Mouse (Mus musculus) kidney, embryonic 15.5 days (tissue): ENCODE results near the gene Areg. TPM values are rescaled to one million over a fixed set of nuclear protein-coding genes. Genes with fewer than 3 reads are reported as not detected.
A peak's percentile ranks its signal among the peaks of the same experiment; 100 is the strongest.

Experiments
- ATAC-seq: fragments of 200-750 bp; cut with Nextera tagmentation; replicated peaks from 2 replicates; pipeline ENCODE4 v1.8.0; 2017; ENCODE audit warnings: moderate TSS enrichment; ENCODE audit not compliant: low FRiP score
- H3K27ac ChIP-seq: fragments of 300-500 bp; sonication (generic); 2 replicates; pipeline ENCODE4 v1.5.1; 2015; ENCODE audit warnings: mild to moderate bottlenecking, inconsistent platforms
- H3K27me3 ChIP-seq: fragments of 300-500 bp; sonication (generic); 2 replicates; pipeline ENCODE4 v1.6.1; 2015; ENCODE audit warnings: inconsistent platforms
- H3K36me3 ChIP-seq: fragments of 300-500 bp; sonication (generic); 2 replicates; pipeline ENCODE4 v1.6.1; 2015; ENCODE audit warnings: inconsistent platforms
- H3K4me1 ChIP-seq: fragments of 300-500 bp; sonication (generic); 2 replicates; pipeline ENCODE4 v1.6.1; 2015; ENCODE audit warnings: inconsistent platforms
- H3K4me2 ChIP-seq: fragments of 300-500 bp; sonication (generic); 2 replicates; pipeline ENCODE4 v1.6.1; 2015; ENCODE audit warnings: moderate library complexity, mild to moderate bottlenecking, inconsistent platforms
- H3K4me3 ChIP-seq: fragments of 300-500 bp; sonication (generic); replicated peaks from 2 replicates; pipeline ENCODE4 v1.5.1; 2015; ENCODE audit warnings: mild to moderate bottlenecking, inconsistent platforms
- H3K9ac ChIP-seq: fragments of 300-500 bp; sonication (generic); 2 replicates; pipeline ENCODE4 v1.6.1; 2015; ENCODE audit warnings: mild to moderate bottlenecking, inconsistent platforms
- H3K9me3 ChIP-seq: fragments of 300-500 bp; sonication (generic); replicated peaks from 2 replicates; pipeline ENCODE4 v1.6.1; 2016; ENCODE audit warnings: inconsistent platforms
- WGBS: fragments of 180-500 bp; shearing (Covaris S2); methylation state at CpG from one replicate; pipeline ENCODE4 v1.1.7; 2015; ENCODE audit warnings: mixed read lengths; 5-methylcytosine and 5-hydroxymethylcytosine counted together
- polyA plus RNA-seq: library from polyadenylated mRNA; unstranded; fragments of >200 nt; fragmentation: Nextera tagmentation; extraction: Ambion mirVana; gene quantifications from 2 replicates; pipeline ENCODE4 v1.2.1, GENCODE M21; 2015

Areg gene
- polyA plus RNA-seq = not detected in 2 replicates

DNA sequence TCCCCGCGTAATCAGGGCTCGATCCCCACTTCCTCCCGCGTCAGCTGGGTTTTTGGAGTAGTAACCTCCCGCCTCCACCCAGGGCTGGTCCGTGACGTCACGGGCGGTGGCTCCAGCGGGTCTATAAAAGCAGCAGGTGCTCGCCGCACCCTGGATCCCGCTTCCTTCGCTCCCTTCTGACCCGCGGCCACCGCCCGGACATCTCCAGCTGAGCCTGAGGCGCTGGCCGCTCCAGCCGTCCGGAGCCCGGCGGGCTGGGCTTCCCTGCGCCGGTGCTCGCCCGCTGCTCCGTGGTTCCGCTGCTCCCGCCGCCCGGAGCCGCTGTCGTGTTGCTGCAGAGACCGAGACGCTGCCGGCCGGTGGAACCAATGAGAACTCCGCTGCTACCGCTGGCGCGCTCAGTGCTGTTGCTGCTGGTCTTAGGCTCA lies at the start of gene Areg:
Gene Areg (plus strand): TSS at position 154 of the 428 bp plus-strand sequence.
- Histone ChIP-seq H3K27me3 (peaks cover 32% of the 10 kb centered on the region), H3K4me2 (peak within 1 kb of the TSS; percentile 94), H3K9ac (peak within 1 kb of the TSS; percentile 44; the same call in 1 of the 2 replicates), H3K27ac (no peak within 1 kb of the TSS), H3K9me3 (no peaks in the 10 kb centered on the region), H3K36me3 (no peaks in the 10 kb centered on the region), H3K4me1 (peaks cover 10% of the 10 kb centered on the region), H3K4me3 (peak within 1 kb of the TSS; percentile 58)
- WGBS = under 1% methylated on average over 44 of the region's 44 CpGs
- peak; percentile 89 for ATAC-seq

DNA sequence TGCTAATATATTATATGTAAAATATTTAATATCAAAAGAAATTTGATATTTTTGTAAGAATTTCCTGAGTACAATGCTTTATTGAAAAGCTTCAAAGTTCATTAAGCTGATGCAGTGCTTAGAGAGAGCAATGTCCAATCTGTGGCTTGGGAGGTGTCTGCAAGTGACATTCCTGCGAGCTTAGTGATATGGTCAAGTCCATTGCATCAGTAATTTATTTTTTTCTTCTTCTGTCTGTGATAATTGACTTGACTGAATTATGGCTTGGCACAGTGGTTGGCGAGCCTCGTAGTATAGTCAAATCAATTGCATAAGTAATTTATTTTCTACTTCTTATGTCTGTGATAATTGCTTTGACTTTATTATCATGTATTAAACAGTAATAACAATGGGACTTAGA lies 49.1 kb upstream of the Areg start:
- no peak for ATAC-seq
- Histone ChIP-seq H3K4me1 (no peaks in the 10 kb centered on the region), H3K4me2 (no peak overlapping the region), H3K36me3 (no peaks in the 10 kb centered on the region), H3K27me3 (no peaks in the 10 kb centered on the region), H3K27ac (no peak overlapping the region), H3K4me3 (no peak overlapping the region), H3K9me3 (no peaks in the 10 kb centered on the region), H3K9ac (no peak overlapping the region)
- WGBS = 84% methylated on average over 3 of the region's 3 CpGs

DNA sequence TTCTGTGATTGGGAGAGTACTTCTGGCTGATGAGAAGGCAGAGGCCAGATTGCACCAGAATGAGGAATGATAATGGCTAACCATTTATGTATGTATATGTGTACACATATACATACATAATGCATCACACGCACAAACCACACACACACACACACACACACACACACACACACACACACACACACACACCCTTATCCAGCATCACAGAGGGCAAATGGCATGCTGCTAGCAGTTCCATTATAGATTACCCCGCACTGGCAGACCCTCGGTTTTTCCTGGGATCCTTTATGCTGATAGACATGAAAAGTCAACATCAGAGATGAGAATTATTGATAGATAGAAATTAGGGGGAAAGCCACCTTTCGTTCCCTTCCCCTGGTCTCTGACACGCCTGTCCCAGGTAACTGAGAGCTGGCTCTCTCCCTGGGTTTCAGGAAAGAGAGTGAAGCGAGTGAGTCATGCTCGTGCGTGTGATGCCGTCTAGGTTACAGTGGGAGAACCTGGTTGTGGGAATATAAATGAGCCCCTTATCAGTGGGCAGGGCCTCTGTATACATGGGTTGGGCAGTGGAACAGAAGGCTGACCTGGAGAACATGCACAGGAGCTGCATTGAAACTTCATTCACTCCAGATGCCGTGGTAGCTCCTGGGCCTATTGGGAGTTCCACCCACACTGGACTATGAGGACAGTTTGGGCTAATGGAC lies 41.3 kb upstream of the Areg start:
- H3K4me3 ChIP-seq = no peak overlapping the region
- no peaks in the 10 kb centered on the region for H3K4me1 ChIP-seq
- H3K27me3 ChIP-seq = no peaks in the 10 kb centered on the region
- H3K4me2 ChIP-seq = no peak overlapping the region
- H3K9me3 ChIP-seq = no peaks in the 10 kb centered on the region
- 85% methylated on average over 10 of the region's 10 CpGs for whole genome bisulfite sequencing
- no peak for ATAC-seq
- no peak overlapping the region for H3K27ac ChIP-seq
- no peak overlapping the region for H3K9ac ChIP-seq
- H3K36me3 ChIP-seq = no peaks in the 10 kb centered on the region

DNA sequence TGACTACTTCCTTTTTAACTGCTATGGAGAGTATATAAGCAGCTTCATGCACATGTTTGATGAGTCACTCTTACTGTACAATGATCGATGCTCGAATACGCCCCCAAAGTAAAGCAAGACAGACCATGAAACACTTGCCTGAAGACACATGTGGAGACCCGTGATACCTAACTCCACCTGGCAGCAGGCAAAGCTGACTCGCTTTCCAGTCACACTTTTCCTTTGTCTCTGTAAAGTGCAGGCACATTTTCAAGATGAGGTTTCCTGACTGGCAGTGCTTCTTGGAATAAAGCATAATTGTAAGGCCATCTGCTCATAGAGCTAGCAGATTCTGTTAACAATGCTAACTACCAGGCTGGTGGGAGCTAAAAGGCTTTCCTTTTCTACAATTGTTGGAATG lies 37.7 kb upstream of the Areg start:
- whole genome bisulfite sequencing = 94% methylated on average over 5 of the region's 5 CpGs
- no peak for ATAC-seq
- Histone ChIP-seq H3K4me3 (no peak overlapping the region), H3K4me1 (no peaks in the 10 kb centered on the region), H3K27ac (no peak overlapping the region), H3K4me2 (no peak overlapping the region), H3K36me3 (no peaks in the 10 kb centered on the region), H3K9ac (no peak overlapping the region), H3K27me3 (no peaks in the 10 kb centered on the region), H3K9me3 (no peaks in the 10 kb centered on the region)

DNA sequence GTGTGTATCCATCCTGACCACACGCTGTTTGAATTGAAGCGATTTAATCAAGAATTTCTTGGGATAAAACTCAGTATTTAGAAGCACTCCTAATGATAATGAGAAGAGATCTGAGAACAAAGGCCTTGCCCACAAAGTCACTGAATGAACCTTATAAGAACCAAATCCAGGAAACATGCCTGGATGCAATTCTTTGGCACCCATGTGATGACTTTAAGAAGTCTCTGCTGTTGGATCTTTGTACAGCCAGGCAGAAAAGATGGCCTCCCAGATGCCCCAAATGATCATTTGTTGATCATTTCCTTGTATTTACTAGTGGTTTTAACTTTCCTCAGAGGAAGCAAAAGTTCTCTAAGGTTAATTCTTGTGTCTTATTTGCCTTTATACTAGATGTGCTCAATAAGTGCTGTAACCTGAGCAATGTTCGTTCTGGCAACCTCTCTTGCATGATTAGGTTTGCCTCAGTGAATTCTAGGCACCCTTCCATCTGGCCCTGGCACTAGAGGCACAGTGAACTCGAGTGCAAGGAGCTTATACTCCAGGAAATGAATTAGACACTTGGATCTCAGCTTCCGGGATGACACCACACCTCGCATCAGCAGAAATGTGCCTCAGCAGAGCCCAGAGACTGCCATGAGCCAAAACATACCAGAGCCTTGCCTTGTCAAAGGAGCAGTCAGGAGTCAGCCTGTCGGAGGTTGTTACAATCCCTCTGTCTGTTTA lies 35.3 kb upstream of the Areg start:
- Histone ChIP-seq H3K27me3 (no peaks in the 10 kb centered on the region), H3K36me3 (no peaks in the 10 kb centered on the region), H3K9ac (no peak overlapping the region), H3K27ac (no peak overlapping the region), H3K4me1 (no peaks in the 10 kb centered on the region), H3K4me2 (no peak overlapping the region), H3K4me3 (no peak overlapping the region), H3K9me3 (no peaks in the 10 kb centered on the region)
- WGBS = 74% methylated on average over 7 of the region's 7 CpGs
- ATAC-seq = no peak

DNA sequence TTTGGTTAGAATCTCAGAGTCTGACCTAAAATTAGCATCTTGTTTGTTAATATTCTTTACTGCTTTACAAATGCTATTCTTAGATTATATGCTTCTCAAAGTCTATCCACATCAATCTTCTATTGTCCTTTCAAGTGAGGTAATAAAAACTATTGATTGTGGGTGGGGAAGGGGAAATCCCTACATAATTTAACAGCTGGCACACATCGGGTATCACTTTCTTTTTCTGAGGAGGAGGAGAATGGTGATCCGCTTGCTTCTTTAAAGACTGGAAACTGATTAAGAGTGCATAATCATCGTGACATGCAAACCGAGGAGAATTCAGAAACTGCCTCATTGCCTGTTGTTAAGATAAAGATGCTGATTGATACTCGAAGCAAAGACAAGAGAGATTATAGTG lies 33.2 kb upstream of the Areg start:
- no peaks in the 10 kb centered on the region for H3K36me3 ChIP-seq
- no peaks in the 10 kb centered on the region for H3K9me3 ChIP-seq
- no peaks in the 10 kb centered on the region for H3K4me1 ChIP-seq
- no peak overlapping the region for H3K9ac ChIP-seq
- no peak for ATAC-seq
- no peak overlapping the region for H3K4me2 ChIP-seq
- 71% methylated on average over 5 of the region's 5 CpGs for WGBS
- H3K27me3 ChIP-seq = no peaks in the 10 kb centered on the region
- H3K27ac ChIP-seq = no peak overlapping the region
- no peak overlapping the region for H3K4me3 ChIP-seq

DNA sequence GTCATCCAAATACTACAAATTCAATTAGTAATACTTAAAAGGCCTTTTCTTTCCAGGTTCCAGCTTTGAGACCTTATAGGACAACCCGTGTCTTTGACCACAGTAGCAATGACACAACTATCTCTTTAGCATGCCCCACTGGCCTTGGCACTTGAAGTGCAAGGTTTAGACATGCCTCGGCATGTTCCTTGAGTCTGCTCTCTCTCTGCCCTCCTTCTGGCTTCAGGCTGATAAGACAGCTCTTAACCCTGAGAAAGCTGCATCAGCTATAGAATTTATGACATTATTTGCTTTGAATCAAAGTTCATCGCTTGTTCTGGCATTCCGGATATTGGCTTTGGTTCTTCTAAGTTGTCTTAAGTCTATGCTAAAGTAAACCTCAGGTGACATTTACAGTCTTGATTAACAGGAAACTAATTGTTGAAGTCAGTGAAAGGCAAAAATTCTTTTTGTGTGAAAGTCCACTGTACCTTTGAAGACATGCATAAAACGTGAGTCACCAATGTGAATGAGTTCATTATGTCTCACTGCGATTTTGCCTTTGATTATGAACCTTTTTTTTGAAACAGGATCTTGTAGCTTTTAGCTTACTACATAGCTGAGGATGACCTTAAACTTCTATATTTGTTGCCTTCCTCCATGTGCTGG lies 29.3 kb upstream of the Areg start:
- Histone ChIP-seq H3K9me3 (no peaks in the 10 kb centered on the region), H3K27me3 (no peaks in the 10 kb centered on the region), H3K9ac (no peak overlapping the region), H3K4me3 (no peak overlapping the region), H3K4me2 (no peak overlapping the region), H3K36me3 (no peaks in the 10 kb centered on the region), H3K4me1 (no peaks in the 10 kb centered on the region), H3K27ac (no peak overlapping the region)
- ATAC-seq = no peak
- WGBS = 79% methylated on average over 6 of the region's 6 CpGs

DNA sequence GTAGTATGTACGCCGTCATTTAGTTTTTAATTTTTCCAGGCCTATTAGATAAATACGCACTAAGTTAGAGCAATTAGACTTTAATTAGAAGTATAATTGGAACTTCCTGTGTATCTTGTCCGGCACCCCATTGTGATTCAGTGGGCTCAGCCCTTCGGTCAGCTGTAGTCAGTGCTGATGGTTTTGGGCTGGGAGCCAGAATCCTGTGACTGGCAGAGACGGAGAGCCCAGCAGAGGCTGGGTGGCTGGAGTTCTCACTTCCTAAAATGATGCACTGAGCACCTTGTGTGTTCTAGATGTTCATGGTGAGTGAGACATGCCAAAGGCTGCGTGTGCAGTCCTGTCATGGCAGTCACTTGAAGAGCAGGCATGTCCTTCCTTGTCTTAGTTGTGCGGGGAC lies 28.4 kb upstream of the Areg start:
- Histone ChIP-seq H3K4me3 (no peak overlapping the region), H3K27me3 (no peaks in the 10 kb centered on the region), H3K4me1 (no peaks in the 10 kb centered on the region), H3K36me3 (no peaks in the 10 kb centered on the region), H3K4me2 (no peak overlapping the region), H3K9me3 (no peaks in the 10 kb centered on the region), H3K27ac (no peak overlapping the region), H3K9ac (no peak overlapping the region)
- ATAC-seq = no peak
- 88% methylated on average over 8 of the region's 8 CpGs for WGBS

DNA sequence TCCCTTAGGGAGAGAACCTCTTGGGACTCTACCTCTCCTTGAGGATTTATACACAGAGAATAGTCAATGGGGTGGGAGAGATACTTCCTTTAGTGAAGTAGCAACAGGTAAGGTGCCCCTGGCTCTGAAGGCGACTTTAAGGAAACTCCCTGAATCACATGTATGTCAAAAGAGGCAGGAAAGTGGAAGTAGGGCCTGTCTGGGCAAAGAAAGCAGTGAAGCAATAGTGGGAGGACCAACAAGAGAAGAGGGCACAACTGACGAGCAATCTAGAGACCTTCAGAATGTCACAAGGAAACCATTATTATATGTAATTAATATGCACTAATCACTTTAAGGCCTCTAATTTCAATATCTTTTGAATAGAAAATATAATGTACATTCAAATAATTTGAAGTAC lies 25.4 kb upstream of the Areg start:
- Histone ChIP-seq H3K27me3 (no peaks in the 10 kb centered on the region), H3K9ac (no peak overlapping the region), H3K36me3 (no peaks in the 10 kb centered on the region), H3K9me3 (no peaks in the 10 kb centered on the region), H3K4me3 (no peak overlapping the region), H3K4me2 (no peak overlapping the region), H3K4me1 (no peaks in the 10 kb centered on the region), H3K27ac (no peak overlapping the region)
- 86% methylated on average over 2 of the region's 2 CpGs for WGBS
- ATAC-seq = no peak

DNA sequence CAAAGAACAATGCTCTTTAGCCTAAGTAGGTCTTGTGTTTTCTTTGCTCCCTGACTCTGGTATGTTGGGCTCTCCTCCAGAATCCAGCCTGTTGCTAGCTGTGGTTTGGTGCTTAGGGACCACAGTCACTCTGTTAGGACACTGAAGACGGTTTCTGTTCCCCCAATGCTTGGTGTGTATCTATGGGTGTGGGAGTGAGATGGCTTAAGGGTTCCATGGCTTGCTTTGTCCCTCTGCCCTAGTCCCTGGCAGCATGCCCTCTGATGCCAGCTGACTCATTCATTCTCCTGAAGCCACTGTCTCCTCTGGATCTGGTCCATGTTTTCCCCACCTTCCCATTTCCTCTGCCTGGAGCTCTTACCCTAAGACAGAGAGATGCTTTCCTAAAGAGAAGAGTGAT lies 24.8 kb upstream of the Areg start:
- H3K9ac ChIP-seq = no peak overlapping the region
- H3K27me3 ChIP-seq = no peaks in the 10 kb centered on the region
- H3K36me3 ChIP-seq = no peaks in the 10 kb centered on the region
- H3K4me3 ChIP-seq = no peak overlapping the region
- no peak overlapping the region for H3K27ac ChIP-seq
- H3K9me3 ChIP-seq = no peaks in the 10 kb centered on the region
- no peaks in the 10 kb centered on the region for H3K4me1 ChIP-seq
- ATAC-seq = no peak
- 84% methylated on average over 1 of the region's 1 CpGs for WGBS
- no peak overlapping the region for H3K4me2 ChIP-seq

DNA sequence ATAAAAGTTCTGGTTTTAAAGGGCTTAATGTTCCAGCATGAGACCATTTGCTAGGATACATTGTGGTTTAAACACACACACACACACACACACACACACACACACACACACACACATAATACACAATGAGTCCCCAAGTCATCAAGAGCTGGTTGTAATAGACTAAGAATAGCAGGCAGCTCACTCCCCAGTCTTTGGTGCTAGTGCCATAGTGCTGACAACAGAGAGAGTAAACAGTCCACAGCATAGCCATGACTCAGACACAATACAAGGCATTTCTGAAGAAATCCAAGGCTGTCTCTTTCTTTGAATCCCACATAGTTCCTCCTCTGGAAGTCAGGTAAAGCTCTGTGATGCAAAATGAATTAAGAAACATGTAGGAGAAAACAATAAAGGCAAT lies 20.8 kb upstream of the Areg start:
- H3K27me3 ChIP-seq = no peaks in the 10 kb centered on the region
- H3K9ac ChIP-seq = no peak overlapping the region
- no peaks in the 10 kb centered on the region for H3K4me1 ChIP-seq
- no peak overlapping the region for H3K4me3 ChIP-seq
- H3K4me2 ChIP-seq = no peak overlapping the region
- no peak for ATAC-seq
- no peak overlapping the region for H3K27ac ChIP-seq
- H3K9me3 ChIP-seq = no peaks in the 10 kb centered on the region
- H3K36me3 ChIP-seq = no peaks in the 10 kb centered on the region

DNA sequence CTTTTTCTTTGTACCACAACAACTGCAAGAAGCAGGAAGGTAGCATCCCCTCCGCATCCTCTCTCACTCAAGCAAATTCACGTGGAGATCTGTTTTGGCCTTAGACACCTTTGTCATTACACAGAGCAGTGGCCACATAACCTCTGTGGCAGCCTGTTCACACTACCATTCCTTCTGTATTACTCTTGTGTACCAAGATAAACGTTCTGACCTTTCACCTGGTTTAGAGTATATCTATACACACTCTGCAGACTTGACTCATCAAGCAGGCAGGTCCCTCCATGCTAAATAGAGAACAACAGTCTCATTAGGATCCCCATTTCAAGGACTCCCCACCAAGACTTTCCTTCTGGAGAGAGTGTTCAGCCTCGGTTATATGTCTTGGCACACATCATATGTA lies 16.0 kb upstream of the Areg start:
- Histone ChIP-seq H3K27me3 (no peaks in the 10 kb centered on the region), H3K36me3 (no peaks in the 10 kb centered on the region), H3K4me2 (no peak overlapping the region), H3K4me1 (no peaks in the 10 kb centered on the region), H3K9ac (no peak overlapping the region), H3K9me3 (no peaks in the 10 kb centered on the region), H3K27ac (no peak overlapping the region), H3K4me3 (no peak overlapping the region)
- 76% methylated on average over 4 of the region's 4 CpGs for WGBS
- no peak for ATAC-seq
